Mouse (Mus musculus) activated CD4-positive, CD25-positive, alpha-beta regulatory T cell, adult 9 weeks (primary cell): ENCODE measurements around the gene Olfr902. TPM values are rescaled to one million over a fixed set of nuclear protein-coding genes. Genes with fewer than 3 reads are reported as not detected.

Experiments used
- polyA plus RNA-seq: library from polyadenylated mRNA; unstranded; fragments of 100-300 nt; shearing (Covaris generic); gene quantifications from one replicate; pipeline ENCODE4 v1.2.1, GENCODE M21; 2017

The Olfr902 gene
- not detected for polyA plus RNA-seq

GRCm38 (mm10) chr9:38447352-38447751, at the start of gene Olfr902:
Olfr902 (plus strand) TSS chr9:38447652.

DNA sequence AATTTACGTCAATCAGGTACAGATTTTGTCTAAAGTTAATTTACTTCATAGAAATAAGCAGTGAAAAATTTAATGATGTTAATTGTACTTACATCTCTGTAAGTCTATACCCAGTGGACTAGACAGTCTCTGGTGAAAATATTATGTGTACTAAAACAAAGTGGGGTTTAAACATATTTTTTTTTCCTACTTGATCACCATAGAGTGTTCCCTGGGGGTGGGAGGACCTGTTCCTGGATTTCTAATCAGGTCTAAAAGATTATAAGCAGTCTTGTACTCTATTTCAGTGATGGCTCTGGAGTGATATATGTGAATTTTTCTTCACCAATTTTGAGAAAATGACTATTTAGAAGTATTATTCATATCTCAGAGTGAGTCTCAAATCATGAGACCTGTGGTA, 46.1 kb upstream of the Olfr902 start, which contains the start of gene Olfr147:
Olfr147 (plus strand) TSS at position 301 of the 400 bp plus-strand sequence.

GRCm38 (mm10) chr9:38429155-38429554, 18.3 kb upstream of the Olfr902 start, which contains the start of gene Olfr901:
Olfr901 (plus strand) TSS chr9:38429455.

DNA sequence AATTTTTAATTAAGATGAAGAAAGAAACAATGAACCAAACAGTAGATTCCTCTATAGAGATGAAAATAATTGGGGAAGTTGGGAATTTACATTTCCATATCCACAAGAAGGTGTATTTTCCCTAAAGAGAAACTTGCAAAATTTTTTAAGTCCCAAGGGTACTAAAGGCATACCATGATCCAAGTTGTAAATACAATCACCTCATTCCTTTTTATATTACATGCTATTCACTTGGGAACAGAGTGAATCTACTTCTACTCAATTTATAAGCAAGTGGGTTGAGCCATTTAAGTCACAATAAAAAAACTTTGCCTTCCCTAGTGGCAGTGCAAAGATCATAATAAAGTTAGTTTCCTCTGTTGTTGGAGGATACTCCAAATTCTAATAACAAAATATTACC, 15.4 kb downstream of the Olfr902 start, which contains the start of gene Olfr904:
Olfr904 (plus strand) TSS at position 301 of the 400 bp plus-strand sequence.

DNA sequence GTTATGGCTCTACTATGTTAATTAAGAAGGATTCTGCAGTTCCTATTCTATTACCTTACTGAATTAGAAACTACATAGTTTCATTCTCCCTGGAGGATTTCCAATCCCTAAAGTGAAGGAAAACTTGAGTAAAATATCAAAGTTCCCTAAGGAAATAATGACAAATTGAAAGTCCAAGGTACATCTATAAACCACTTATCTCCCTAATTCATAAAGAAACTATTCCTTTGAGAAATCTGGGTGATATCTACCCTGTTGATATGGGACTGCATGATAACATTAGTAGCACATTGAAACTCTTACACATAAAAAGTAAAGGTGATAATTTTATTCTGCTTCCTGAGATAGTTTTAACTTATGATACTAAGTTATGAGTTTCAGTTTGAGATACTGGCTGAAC, 23.4 kb downstream of the Olfr902 start, which contains the start of gene Olfr905:
Olfr905 (plus strand) TSS at position 301 of the 400 bp plus-strand sequence.

DNA sequence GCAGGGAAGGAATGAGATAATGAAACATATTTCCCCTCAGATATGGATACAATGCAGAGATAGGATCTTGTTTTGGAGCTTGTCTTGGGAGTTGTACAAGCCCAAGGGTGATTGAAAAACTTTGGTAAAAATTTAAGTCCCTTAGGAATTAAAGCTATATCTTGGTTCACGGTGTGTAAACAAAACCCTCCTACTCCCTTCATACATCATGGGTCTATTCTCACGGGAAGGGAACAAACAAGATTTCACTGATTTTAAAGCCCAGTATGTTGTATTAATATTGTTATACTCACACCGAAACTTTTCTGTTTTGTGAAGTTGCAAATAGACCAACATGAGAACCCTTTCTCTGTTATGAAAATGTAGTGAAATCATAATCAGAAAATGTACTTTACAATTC, 39.3 kb downstream of the Olfr902 start, which contains the start of gene Olfr906:
Olfr906 (plus strand) TSS at position 301 of the 400 bp plus-strand sequence.

GRCm38 (mm10) chr9:38495501-38495900, 48.0 kb downstream of the Olfr902 start, which contains the start of gene Olfr907:
Olfr907 (plus strand) TSS chr9:38495801.

Other genes with a start within 250 kb of the Olfr902 start
- not detected for gene Olfr893, start 239.3 kb upstream of the Olfr902 start, polyA plus RNA-seq
- gene Olfr894, start 229.6 kb upstream of the Olfr902 start, polyA plus RNA-seq = not detected
- gene Olfr143, start 194.9 kb upstream of the Olfr902 start, polyA plus RNA-seq = not detected
- gene Olfr895, start 179.8 kb upstream of the Olfr902 start, polyA plus RNA-seq = not detected
- gene Olfr896-ps1, start 156.5 kb upstream of the Olfr902 start, polyA plus RNA-seq = not detected
- not detected for gene Olfr25, start 118.6 kb upstream of the Olfr902 start, polyA plus RNA-seq
- gene Olfr898, start 99.2 kb upstream of the Olfr902 start, polyA plus RNA-seq = 0.11 TPM
- gene Olfr250, start 80.8 kb upstream of the Olfr902 start, polyA plus RNA-seq = 0.07 TPM
- not detected for gene Olfr251, start 70.6 kb upstream of the Olfr902 start, polyA plus RNA-seq
- not detected for gene Olfr147, start 46.0 kb upstream of the Olfr902 start, polyA plus RNA-seq
- gene Olfr901, start 18.2 kb upstream of the Olfr902 start, polyA plus RNA-seq = 0.10 TPM
- gene Olfr904, start 15.5 kb downstream of the Olfr902 start, polyA plus RNA-seq = not detected
- not detected for gene Olfr905, start 23.5 kb downstream of the Olfr902 start, polyA plus RNA-seq
- gene Olfr906, start 39.4 kb downstream of the Olfr902 start, polyA plus RNA-seq = not detected
- gene Olfr907, start 48.1 kb downstream of the Olfr902 start, polyA plus RNA-seq = not detected
- gene Olfr911-ps1, start 73.9 kb downstream of the Olfr902 start, polyA plus RNA-seq = not detected
- gene Olfr910, start 90.2 kb downstream of the Olfr902 start, polyA plus RNA-seq = not detected
- gene Olfr912, start 132.5 kb downstream of the Olfr902 start, polyA plus RNA-seq = 0.05 TPM
- not detected for gene Olfr913, start 145.1 kb downstream of the Olfr902 start, polyA plus RNA-seq
- gene Olfr914, start 157.4 kb downstream of the Olfr902 start, polyA plus RNA-seq = not detected
- not detected for gene Olfr916, start 212.2 kb downstream of the Olfr902 start, polyA plus RNA-seq
- not detected for gene Olfr917, start 218.2 kb downstream of the Olfr902 start, polyA plus RNA-seq
- not detected for gene Olfr918, start 226.9 kb downstream of the Olfr902 start, polyA plus RNA-seq